Mouse (Mus musculus): ENCODE results near the gene Gramd4. TPM values are rescaled to one million over a fixed set of nuclear protein-coding genes. Genes with fewer than 3 reads are reported as not detected.
A peak's percentile ranks its signal among the peaks of the same experiment; 100 is the strongest.
"Not testable (repeated sequence)": the region's sequence is repeated elsewhere in the genome, so short reads cannot be mapped to it uniquely, and the experiment has no call there.

Gramd4 gene
- polyA plus RNA-seq, 1 experiment = 18.0 TPM

GRCm38 (mm10) chr15:86049510-86049909 is 8.0 kb upstream of the Gramd4 start:
- Histone ChIP-seq H3K27ac (ENCODE audit: insufficient read depth, low read length) (no peak overlapping the region), H3K4me3 (ENCODE audit: insufficient read depth, low read length) (no peak overlapping the region), H3K4me1 (ENCODE audit: control insufficient read depth, insufficient read depth, low read length) (no peaks in the 10 kb centered on the region)
- TF ChIP-seq POLR2A (IDR thresholded peaks at IDR 0.05; ENCODE audit: low read depth, low read length) (no peak), CTCF (IDR thresholded peaks at IDR 0.05; ENCODE audit: borderline replicate concordance, insufficient read depth, low read length) (no peak)

GRCm38 (mm10) chr15:86050170-86050743 is 7.2 kb upstream of the Gramd4 start:
- Histone ChIP-seq H3K4me3 (ENCODE audit: insufficient read depth, low read length) (no peak overlapping the region), H3K4me1 (ENCODE audit: control insufficient read depth, insufficient read depth, low read length) (no peaks in the 10 kb centered on the region), H3K27ac (ENCODE audit: insufficient read depth, low read length) (no peak overlapping the region)
- no peak for TF ChIP-seq POLR2A (IDR thresholded peaks at IDR 0.05; ENCODE audit: low read depth, low read length)
- no peak for TF ChIP-seq CTCF (IDR thresholded peaks at IDR 0.05; ENCODE audit: borderline replicate concordance, insufficient read depth, low read length)

- TF ChIP-seq CTCF (IDR thresholded peaks at IDR 0.05; ENCODE audit: borderline replicate concordance, insufficient read depth, low read length) = no peak
- no peak for TF ChIP-seq POLR2A (IDR thresholded peaks at IDR 0.05; ENCODE audit: low read depth, low read length)
- no peaks in the 10 kb centered on the region for H3K4me1 ChIP-seq (ENCODE audit: control insufficient read depth, insufficient read depth, low read length)
These were observed 6.3 kb upstream of the Gramd4 start for GRCm38 (mm10) chr15:86051152-86051551.

GRCm38 (mm10) chr15:86051878-86052478 is 5.5 kb upstream of the Gramd4 start:
- Histone ChIP-seq H3K4me3 (ENCODE audit: insufficient read depth, low read length) (no peak overlapping the region), H3K4me1 (ENCODE audit: control insufficient read depth, insufficient read depth, low read length) (no peaks in the 10 kb centered on the region), H3K27ac (ENCODE audit: insufficient read depth, low read length) (no peak overlapping the region)
- no peak for TF ChIP-seq POLR2A (IDR thresholded peaks at IDR 0.05; ENCODE audit: low read depth, low read length)
- no peak for TF ChIP-seq CTCF (IDR thresholded peaks at IDR 0.05; ENCODE audit: borderline replicate concordance, insufficient read depth, low read length)

More at GRCm38 (mm10) chr15:86051152-86051551, 6.3 kb upstream of the Gramd4 start:
- Histone ChIP-seq H3K4me3 (ENCODE audit: insufficient read depth, low read length) (no peak overlapping the region), H3K27ac (ENCODE audit: insufficient read depth, low read length) (no peak overlapping the region)

DNA sequence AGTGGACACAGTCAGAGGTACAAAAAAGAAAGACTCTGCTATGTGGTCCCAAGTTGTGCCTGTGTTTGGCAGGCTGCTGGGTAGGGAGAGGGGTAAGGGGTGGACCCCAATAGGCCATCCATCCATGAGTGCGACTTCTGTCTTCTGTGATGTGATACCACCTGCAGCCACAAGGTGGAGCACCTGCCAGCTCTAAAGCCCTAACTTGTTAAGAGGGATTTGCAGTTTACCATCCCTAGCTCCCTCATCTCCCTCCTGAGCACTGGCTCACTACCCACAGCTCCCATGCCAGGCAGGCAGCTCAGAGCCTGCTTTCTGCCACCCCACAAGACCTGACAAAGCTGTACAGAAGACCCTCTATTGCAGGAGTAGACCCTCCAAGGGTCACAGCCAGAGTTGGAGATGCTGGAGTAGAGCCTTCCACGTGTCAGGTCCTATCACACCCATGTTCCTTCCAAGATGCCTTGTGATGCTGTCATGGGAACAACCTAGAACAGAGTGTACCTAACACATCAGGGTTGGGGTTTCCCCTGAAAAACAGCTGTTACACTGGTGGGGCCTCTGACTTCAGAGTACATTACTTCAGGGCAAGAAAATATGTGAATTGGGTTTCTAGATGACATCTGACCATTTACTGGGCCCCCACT is 3.5 kb upstream of the Gramd4 start:
- no peak overlapping the region for H3K27ac ChIP-seq (ENCODE audit: insufficient read depth, low read length)
- 0 out of 2 replicates have a peak, but pooled peaks cover 2% of the 10 kb centered on the region for H3K4me1 ChIP-seq (ENCODE audit: control insufficient read depth, insufficient read depth, low read length)
- H3K4me3 ChIP-seq (ENCODE audit: insufficient read depth, low read length) = no peak overlapping the region
- TF ChIP-seq POLR2A (IDR thresholded peaks at IDR 0.05; ENCODE audit: low read depth, low read length) (no peak), CTCF (IDR thresholded peaks at IDR 0.05; ENCODE audit: borderline replicate concordance, insufficient read depth, low read length) (peak; percentile 86)

GRCm38 (mm10) chr15:86054861-86055260 is 2.6 kb upstream of the Gramd4 start:
- not testable (repeated sequence) for H3K4me3 ChIP-seq (ENCODE audit: insufficient read depth, low read length); H3K27ac ChIP-seq (ENCODE audit: insufficient read depth, low read length); H3K4me1 ChIP-seq (ENCODE audit: control insufficient read depth, insufficient read depth, low read length)

- no peak overlapping the region for H3K27ac ChIP-seq (ENCODE audit: insufficient read depth, low read length)
- H3K4me1 ChIP-seq (ENCODE audit: control insufficient read depth, insufficient read depth, low read length) = peaks cover 8% of the 10 kb centered on the region; the same call in 1 of the 2 replicates
- TF ChIP-seq POLR2A (IDR thresholded peaks at IDR 0.05; ENCODE audit: low read depth, low read length) = no peak
- no peak for TF ChIP-seq CTCF (IDR thresholded peaks at IDR 0.05; ENCODE audit: borderline replicate concordance, insufficient read depth, low read length)
- H3K4me3 ChIP-seq (ENCODE audit: insufficient read depth, low read length) = no peak overlapping the region
These were observed 1.2 kb upstream of the Gramd4 start for GRCm38 (mm10) chr15:86056221-86056760.

DNA sequence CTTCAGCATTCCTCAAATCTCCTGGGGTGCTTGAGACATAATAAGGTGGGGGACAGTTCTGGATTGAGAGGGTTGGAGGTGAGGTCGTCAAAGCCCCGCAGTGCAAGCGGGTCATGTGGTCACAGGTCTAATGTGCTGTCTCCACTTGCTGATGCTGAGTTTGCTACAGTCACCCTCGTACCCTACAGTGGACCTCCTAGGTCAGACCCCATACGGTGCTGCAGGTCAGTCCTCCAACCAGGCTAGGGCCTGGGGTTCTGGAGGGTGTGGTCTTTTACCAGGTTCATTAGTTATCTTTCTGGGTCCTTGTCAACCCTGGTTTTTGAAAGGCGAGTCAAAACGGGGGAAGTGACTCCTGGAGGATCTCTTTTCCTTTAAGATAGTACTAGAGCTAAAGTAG is 413 bp downstream of the Gramd4 start:
- Histone ChIP-seq H3K27ac (ENCODE audit: insufficient read depth, low read length) (no peak overlapping the region), H3K4me1 (ENCODE audit: control insufficient read depth, insufficient read depth, low read length) (peaks cover 10% of the 10 kb centered on the region; the same call in 1 of the 2 replicates), H3K4me3 (ENCODE audit: insufficient read depth, low read length) (peak overlapping the region; percentile 53)
- TF ChIP-seq CTCF (IDR thresholded peaks at IDR 0.05; ENCODE audit: borderline replicate concordance, insufficient read depth, low read length) (no peak), POLR2A (IDR thresholded peaks at IDR 0.05; ENCODE audit: low read depth, low read length) (no peak)

GRCm38 (mm10) chr15:86058394-86058915 is 960 bp downstream of the Gramd4 start:
- Histone ChIP-seq H3K4me1 (ENCODE audit: control insufficient read depth, insufficient read depth, low read length) (peaks cover 10% of the 10 kb centered on the region; the same call in 1 of the 2 replicates), H3K4me3 (ENCODE audit: insufficient read depth, low read length) (peak overlapping the region; percentile 61)

More at GRCm38 (mm10) chr15:86058394-86058915, 960 bp downstream of the Gramd4 start:
- no peak overlapping the region for H3K27ac ChIP-seq (ENCODE audit: insufficient read depth, low read length)
- TF ChIP-seq POLR2A (IDR thresholded peaks at IDR 0.05; ENCODE audit: low read depth, low read length) (peak; percentile 47), CTCF (IDR thresholded peaks at IDR 0.05; ENCODE audit: borderline replicate concordance, insufficient read depth, low read length) (no peak)

All from embryonic fibroblast, embryonic 13.5 days (primary cell).